In the genomic region with DNA sequence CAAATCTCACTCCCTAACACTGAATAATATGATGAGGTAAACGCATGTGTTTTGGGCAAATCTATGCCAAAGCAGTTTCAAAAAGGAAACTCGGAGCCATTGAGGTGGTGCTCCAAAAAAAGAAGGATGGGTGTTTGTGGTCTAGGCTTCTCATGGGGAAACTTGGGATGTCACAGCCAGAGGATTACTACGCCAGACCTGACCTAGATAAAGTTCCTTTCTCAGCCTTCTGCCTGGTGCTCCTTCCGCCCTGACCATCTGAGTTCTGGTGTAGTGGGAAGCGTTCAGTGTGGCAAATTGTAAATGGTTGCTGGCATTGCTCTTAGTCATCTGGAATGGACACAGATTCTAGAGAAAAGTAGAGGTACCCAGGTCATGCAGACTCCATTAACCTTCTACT, we compare ENCODE assay signal across 20 mouse cellular contexts.
DNase-seq lines count a peak whose midpoint lies in the region; ATAC-seq lines count a peak whose summit lies in the region.
"Had no signal": no experiment of that assay in that cellular context is flagged by ENCODE, and none has a peak within 500 bp of the region (broad histone marks: within the 10 kb centered on the region; RNA-seq: fewer than 3 reads in every experiment).

No protein-coding gene starts in this region.

- DNase-seq in frontal cortex, postnatal 14 days (ENCODE audit: low spot score in 2 of 2) = no peak
- peak; percentile 40 for DNase-seq in brain, adult 2 months (ENCODE audit: low read depth, low spot score)
- DNase-seq in telencephalon, adult 2 months (ENCODE audit: low read depth, low spot score) = peak; percentile 36
- DNase-seq in layer of hippocampus, postnatal 25 days (ENCODE audit: extremely low spot score in 1 of 2, low spot score in 1 of 2) = no peak
- DNase-seq: adrenal gland, adult 2 months; adrenal gland, adult 8-10 months; adrenal gland, postnatal 10 days; adrenal gland, postnatal 14 days; adrenal gland, postnatal 25 days; adrenal gland, postnatal 36 days; B cell, adult 2 months; cerebellum, adult 11 months; cerebellum, adult 11-12 months; cerebellum, adult 18-20 months; cerebellum, adult 2 months had no signal

- peak; percentile 95 for ATAC-seq in frontal cortex, adult (ENCODE audit: low TSS enrichment)
- no peak for ATAC-seq in granulocyte monocyte progenitor cell, adult 5-6 weeks (replicated peaks; ENCODE audit: poor library complexity, severe bottlenecking)
- ATAC-seq: activated CD4-positive, CD25-positive, alpha-beta regulatory T cell, adult 4 months; CD4-positive, CD25-positive, alpha-beta regulatory T cell, adult 4 months; Patski had no signal

Comparison
In these comparisons a context has a peak if more than half of its experiments do, and no peak if none do; other contexts are left out.
1. DNase-seq: peak in brain, adult 2 months (single experiment) and telencephalon, adult 2 months (single experiment); none in frontal cortex, postnatal 14 days (0 of 2) and layer of hippocampus, postnatal 25 days (0 of 2).